Mouse (Mus musculus): ENCODE measurements around the gene Cpa2. TPM values are rescaled to one million over a fixed set of nuclear protein-coding genes. Genes with fewer than 3 reads are reported as not detected.

Gene Cpa2
- polyA plus RNA-seq, 1 experiment, result 0.14 TPM

- Histone ChIP-seq H3K4me3 (ENCODE audit: insufficient read depth, low read depth, low read length) (no peak overlapping the region), H3K36me3 (ENCODE audit: control insufficient read depth, insufficient read depth, low read length) (no peaks in the 10 kb centered on the region), H3K4me1 (ENCODE audit: control insufficient read depth, insufficient read depth, low read length) (no peaks in the 10 kb centered on the region), H3K27me3 (replicated peaks; ENCODE audit: control insufficient read depth, insufficient read depth, low read length) (no peaks in the 10 kb centered on the region), H3K27ac (ENCODE audit: insufficient read depth, low read depth, low read length) (no peak overlapping the region)
- 78% methylated on average over 5 of the region's 5 CpGs for WGBS
- no peak for DNase-seq
- TF ChIP-seq CTCF (conservative IDR thresholded peaks at IDR 0.05; ENCODE audit: insufficient read depth, insufficient read length, low read depth, low read length), result no peak
- TF ChIP-seq POLR2A (IDR thresholded peaks at IDR 0.05; ENCODE audit: low read depth, low read length), result no peak
Observed at GRCm38 (mm10) chr6:30605672-30606071, 64.3 kb downstream of the Cpa2 start.

DNA sequence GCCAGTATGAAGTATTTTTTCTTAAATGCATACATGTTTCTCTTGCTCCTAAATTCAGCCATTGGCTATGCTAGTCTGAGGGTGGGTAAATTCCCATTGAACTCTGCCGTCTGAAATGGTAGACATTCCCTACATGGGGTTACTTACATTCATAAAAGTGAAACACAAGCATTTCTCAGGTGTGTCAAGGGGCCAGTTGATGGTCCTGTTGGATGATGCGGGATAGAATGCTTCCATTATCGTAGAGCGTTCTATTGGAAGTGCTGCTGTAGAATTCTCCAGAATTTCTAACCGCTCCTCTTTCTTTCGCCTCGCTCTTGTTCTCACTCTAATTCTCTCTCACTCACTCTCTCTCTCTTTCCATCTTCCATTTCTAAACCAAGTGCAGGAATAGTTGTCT, 69.3 kb downstream of the Cpa2 start, which contains the start of gene Cpa5:
Gene Cpa5, plus strand, starts transcription at position 301 of the 400 bp plus-strand sequence.
- Histone ChIP-seq H3K4me1 (ENCODE audit: control insufficient read depth, insufficient read depth, low read length) (no peaks in the 10 kb centered on the region), H3K36me3 (ENCODE audit: control insufficient read depth, insufficient read depth, low read length) (no peaks in the 10 kb centered on the region), H3K4me3 (ENCODE audit: insufficient read depth, low read depth, low read length) (no peak within 1 kb of the TSS), H3K27me3 (replicated peaks; ENCODE audit: control insufficient read depth, insufficient read depth, low read length) (no peaks in the 10 kb centered on the region), H3K27ac (ENCODE audit: insufficient read depth, low read depth, low read length) (no peak within 1 kb of the TSS)
- WGBS, result 93% methylated on average over 7 of the region's 7 CpGs
- TF ChIP-seq CTCF (conservative IDR thresholded peaks at IDR 0.05; ENCODE audit: insufficient read depth, insufficient read length, low read depth, low read length), result no peak
- TF ChIP-seq POLR2A (IDR thresholded peaks at IDR 0.05; ENCODE audit: low read depth, low read length), result no peak
- no peak for DNase-seq

DNA sequence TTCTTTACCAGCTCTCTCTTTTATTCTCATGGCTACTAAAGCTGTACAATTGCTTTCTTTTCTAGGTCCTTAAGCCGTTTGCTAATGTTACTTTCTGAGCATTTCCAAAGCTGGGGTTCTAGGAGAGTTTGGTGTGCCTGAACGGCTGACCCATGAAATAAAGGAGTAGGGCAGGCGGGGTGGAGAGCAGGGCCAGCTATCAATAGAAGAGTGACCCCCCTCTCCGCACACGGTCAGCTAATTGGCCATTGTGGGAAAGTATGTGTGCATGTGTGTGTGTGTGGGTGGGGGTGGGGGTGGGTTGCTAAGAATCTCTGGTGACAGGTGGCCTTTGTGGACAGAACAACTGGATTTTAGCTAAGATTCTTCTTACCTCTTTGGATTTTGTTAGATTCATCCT, 69.8 kb downstream of the Cpa2 start:
- Histone ChIP-seq H3K27ac (ENCODE audit: insufficient read depth, low read depth, low read length) (no peak overlapping the region), H3K36me3 (ENCODE audit: control insufficient read depth, insufficient read depth, low read length) (no peaks in the 10 kb centered on the region), H3K27me3 (replicated peaks; ENCODE audit: control insufficient read depth, insufficient read depth, low read length) (no peaks in the 10 kb centered on the region), H3K4me3 (ENCODE audit: insufficient read depth, low read depth, low read length) (no peak overlapping the region), H3K4me1 (ENCODE audit: control insufficient read depth, insufficient read depth, low read length) (no peaks in the 10 kb centered on the region)
- 76% methylated on average over 5 of the region's 5 CpGs for WGBS
- no peak for TF ChIP-seq POLR2A (IDR thresholded peaks at IDR 0.05; ENCODE audit: low read depth, low read length)
- no peak for TF ChIP-seq CTCF (conservative IDR thresholded peaks at IDR 0.05; ENCODE audit: insufficient read depth, insufficient read length, low read depth, low read length)
- no peak for DNase-seq

Other genes with a start within 250 kb of the Cpa2 start
- gene Ube2h, start 237.0 kb upstream of the Cpa2 start, polyA plus RNA-seq (2012; rRNA removed), result 35.1 and 38.3 TPM in 2 replicates
- gene Zc3hc1, start 150.6 kb upstream of the Cpa2 start, polyA plus RNA-seq (2012; rRNA removed), result 11.0 and 12.0 TPM in 2 replicates
- gene Klhdc10, start 139.7 kb upstream of the Cpa2 start, polyA plus RNA-seq (2012; rRNA removed), result 34.0 and 42.7 TPM in 2 replicates
- gene Tmem209, start 31.8 kb upstream of the Cpa2 start, polyA plus RNA-seq (2012; rRNA removed), result 27.3 and 35.2 TPM in 2 replicates
- gene Ssmem1, start 31.7 kb upstream of the Cpa2 start, polyA plus RNA-seq (2012; rRNA removed), result 0.09 TPM in 1 of 2 replicates, not detected in the other
- not detected in 2 replicates for gene Cpa4, start 26.8 kb downstream of the Cpa2 start, polyA plus RNA-seq (2012; rRNA removed)
- gene Cpa5, start 69.4 kb downstream of the Cpa2 start, polyA plus RNA-seq (2012; rRNA removed), result not detected in 2 replicates
- 0.11 TPM in 1 of 2 replicates, not detected in the other for gene Cpa1, start 97.6 kb downstream of the Cpa2 start, polyA plus RNA-seq (2012; rRNA removed)
- 2.6 and 2.9 TPM in 2 replicates for gene Cep41, start 152.2 kb downstream of the Cpa2 start, polyA plus RNA-seq (2012; rRNA removed)
- 8.4 and 16.5 TPM in 2 replicates for gene Mest, start 182.0 kb downstream of the Cpa2 start, polyA plus RNA-seq (2012; rRNA removed)